In genomic region chr11:62355216-62355615, GRCm38 (mm10) we compare ENCODE assay signal across 25 mouse cellular contexts.
"Had no signal": no experiment of that assay in that cellular context is flagged by ENCODE, and none has a peak within 500 bp of the region (broad histone marks: within the 10 kb centered on the region; RNA-seq: fewer than 3 reads in every experiment).

No protein-coding gene starts in this region.

- H3K9ac ChIP-seq: heart, embryonic 12.5 days; hindbrain, embryonic 13.5 days; hindbrain, embryonic 15.5 days; kidney, embryonic 15.5 days; limb, embryonic 13.5 days; limb, embryonic 15.5 days; liver, embryonic 12.5 days; liver, embryonic 14.5 days had no signal

- H3K27me3 ChIP-seq: heart, embryonic 12.5 days; hindbrain, embryonic 13.5 days; hindbrain, embryonic 15.5 days; kidney, embryonic 15.5 days; limb, embryonic 13.5 days; limb, embryonic 15.5 days; liver, embryonic 12.5 days had no signal

- H3K4me1 ChIP-seq: heart, embryonic 10.5 days; heart, embryonic 12.5 days; hindbrain, embryonic 10.5 days; hindbrain, embryonic 13.5 days; hindbrain, embryonic 15.5 days; kidney, embryonic 15.5 days; limb, embryonic 15.5 days; liver, embryonic 12.5 days had no signal

- H3K4me2 ChIP-seq: heart, embryonic 12.5 days; hindbrain, embryonic 13.5 days; hindbrain, embryonic 15.5 days; kidney, embryonic 15.5 days; limb, embryonic 13.5 days; limb, embryonic 15.5 days; liver, embryonic 12.5 days had no signal

- DNase-seq: gastrocnemius, postnatal 14 days; heart, adult 18-20 months; heart, postnatal 10 days; heart, postnatal 4 days; kidney, adult 11 months; kidney, adult 2 months; kidney, adult 9 months; kidney, postnatal 14 days; kidney, postnatal 36 days; layer of hippocampus, adult 9-11 months; layer of hippocampus, postnatal 36 days; left cerebral cortex, postnatal 4 days had no signal

- H3K9me3 ChIP-seq: heart, embryonic 10.5 days; heart, embryonic 12.5 days; hindbrain, embryonic 10.5 days; hindbrain, embryonic 13.5 days; hindbrain, embryonic 15.5 days; kidney, embryonic 15.5 days; limb, embryonic 13.5 days; limb, embryonic 15.5 days; liver, embryonic 12.5 days had no signal

- H3K4me3 ChIP-seq: heart, embryonic 10.5 days; heart, embryonic 12.5 days; hindbrain, embryonic 10.5 days; hindbrain, embryonic 13.5 days; hindbrain, embryonic 15.5 days; kidney, embryonic 15.5 days; limb, embryonic 13.5 days; limb, embryonic 15.5 days; liver, embryonic 12.5 days had no signal

- H3K27ac ChIP-seq: heart, embryonic 10.5 days; hindbrain, embryonic 10.5 days; hindbrain, embryonic 13.5 days; hindbrain, embryonic 15.5 days; hindbrain, postnatal 0 days; kidney, embryonic 15.5 days; kidney, postnatal 0 days; limb, embryonic 13.5 days; limb, embryonic 15.5 days; liver, embryonic 12.5 days; liver, embryonic 14.5 days had no signal

- ATAC-seq: hindbrain, postnatal 0 days; intestine, embryonic 16.5 days; liver, embryonic 12.5 days had no signal
